Mouse (Mus musculus) ES-Bruce4 (cell line): ENCODE measurements at regions not wholly inside any gene's neighbourhood (a gene's known extent, or its start where the extent isn't known, plus 50 kb on each side); places are given as distances from the start of the nearest gene placed in this dataset.

Source experiments
- H3K27ac ChIP-seq: 2 replicates; pipeline ENCODE4 v1.5.1; 2012; ENCODE audit warnings: low read length, inconsistent platforms; ENCODE audit not compliant: insufficient read depth
- H3K27me3 ChIP-seq: 2 replicates; pipeline ENCODE4 v1.6.1; 2012; ENCODE audit warnings: mild to moderate bottlenecking, low read length, inconsistent platforms; ENCODE audit not compliant: control insufficient read depth, poor library complexity, insufficient read depth, severe bottlenecking
- H3K36me3 ChIP-seq: 2 replicates; pipeline ENCODE4 v1.6.1; 2012; ENCODE audit warnings: inconsistent platforms, mild to moderate bottlenecking, low read length, moderate library complexity; ENCODE audit not compliant: control insufficient read depth, poor library complexity, insufficient read depth, severe bottlenecking
- H3K4me1 ChIP-seq: one replicate; pipeline ENCODE4 v1.8.1; 2011; ENCODE audit warnings: low read length; ENCODE audit not compliant: control insufficient read depth, insufficient read depth
- H3K4me3 ChIP-seq: 2 replicates; pipeline ENCODE4 v1.5.1; 2011; ENCODE audit warnings: low read depth, mild to moderate bottlenecking, low read length
- H3K9ac ChIP-seq: 2 replicates; pipeline ENCODE4 v1.6.1; 2012; ENCODE audit warnings: low read depth, mild to moderate bottlenecking, inconsistent platforms; ENCODE audit not compliant: poor library complexity, severe bottlenecking
- H3K9me3 ChIP-seq: replicated peaks from 2 replicates; pipeline ENCODE4 v1.6.1; 2012; ENCODE audit warnings: mild to moderate bottlenecking, low read length, inconsistent platforms; ENCODE audit not compliant: control insufficient read depth, poor library complexity, insufficient read depth, severe bottlenecking
- CTCF ChIP-seq: IDR thresholded peaks from one replicate; pipeline ENCODE4 v1.8.1; 2011; ENCODE audit warnings: low read depth, low read length
- EP300 ChIP-seq: IDR thresholded peaks from 2 replicates; pipeline ENCODE4 v1.6.1; 2011; ENCODE audit warnings: low read depth, low read length; ENCODE audit not compliant: insufficient read depth
- POLR2A ChIP-seq: IDR thresholded peaks from one replicate; pipeline ENCODE4 v1.8.1; 2011; ENCODE audit warnings: low read length; ENCODE audit not compliant: insufficient read depth

DNA sequence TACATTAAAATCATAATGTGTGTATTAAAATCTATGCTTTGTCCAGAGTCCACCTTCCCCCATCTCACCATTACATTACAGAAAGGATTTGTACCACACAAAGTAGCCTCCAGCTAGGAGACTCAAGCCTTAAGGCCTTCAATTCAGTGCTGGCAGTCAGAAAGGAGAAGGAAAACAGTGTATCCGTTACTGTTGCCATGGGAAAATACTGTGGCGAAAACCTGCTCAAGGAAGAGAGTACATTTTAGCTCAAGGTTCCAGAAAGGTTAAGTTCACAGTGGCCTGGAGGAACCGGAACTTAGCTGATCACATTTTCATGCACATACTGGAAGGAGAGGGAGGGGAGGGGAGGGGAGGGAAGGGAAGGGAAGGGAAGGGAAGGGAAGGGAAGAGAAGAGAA lies 231.8 kb upstream of the Irx5 start:
- H3K4me3 ChIP-seq, result no peak overlapping the region
- H3K27me3 ChIP-seq, result no peaks in the 10 kb centered on the region
- H3K36me3 ChIP-seq, result no peaks in the 10 kb centered on the region
- no peak overlapping the region for H3K9ac ChIP-seq
- no peaks in the 10 kb centered on the region for H3K4me1 ChIP-seq
- TF ChIP-seq EP300 (no peak), CTCF (no peak), POLR2A (no peak)
- H3K9me3 ChIP-seq, result no peaks in the 10 kb centered on the region
- peak overlapping the region; percentile 90 for H3K27ac ChIP-seq

DNA sequence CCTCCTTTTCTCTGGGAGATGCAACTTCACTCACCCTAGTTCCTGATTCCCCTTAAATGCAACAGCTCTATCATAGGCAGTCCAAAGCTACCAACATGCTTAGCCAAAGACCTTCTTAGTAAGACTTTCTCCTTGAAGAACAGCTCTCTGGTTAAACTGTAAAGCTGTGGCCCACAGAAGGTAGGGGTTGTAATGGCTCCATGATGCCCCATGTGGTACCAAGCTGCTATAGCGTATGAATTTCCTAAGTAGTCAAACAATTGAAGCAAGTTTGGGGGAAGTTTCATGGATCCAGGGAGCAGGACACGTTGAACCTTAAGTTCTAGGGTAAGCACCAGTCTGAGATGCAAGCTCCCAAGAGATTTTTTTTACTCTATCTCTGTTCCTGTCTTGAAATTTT lies 236.1 kb upstream of the Irx5 start:
- H3K9ac ChIP-seq, result no peak overlapping the region
- no peaks in the 10 kb centered on the region for H3K36me3 ChIP-seq
- TF ChIP-seq CTCF (no peak), POLR2A (no peak), EP300 (no peak)
- no peak overlapping the region for H3K4me3 ChIP-seq
- H3K27ac ChIP-seq, result no peak overlapping the region
- H3K4me1 ChIP-seq, result no peaks in the 10 kb centered on the region
- H3K9me3 ChIP-seq, result no peaks in the 10 kb centered on the region
- no peaks in the 10 kb centered on the region for H3K27me3 ChIP-seq

DNA sequence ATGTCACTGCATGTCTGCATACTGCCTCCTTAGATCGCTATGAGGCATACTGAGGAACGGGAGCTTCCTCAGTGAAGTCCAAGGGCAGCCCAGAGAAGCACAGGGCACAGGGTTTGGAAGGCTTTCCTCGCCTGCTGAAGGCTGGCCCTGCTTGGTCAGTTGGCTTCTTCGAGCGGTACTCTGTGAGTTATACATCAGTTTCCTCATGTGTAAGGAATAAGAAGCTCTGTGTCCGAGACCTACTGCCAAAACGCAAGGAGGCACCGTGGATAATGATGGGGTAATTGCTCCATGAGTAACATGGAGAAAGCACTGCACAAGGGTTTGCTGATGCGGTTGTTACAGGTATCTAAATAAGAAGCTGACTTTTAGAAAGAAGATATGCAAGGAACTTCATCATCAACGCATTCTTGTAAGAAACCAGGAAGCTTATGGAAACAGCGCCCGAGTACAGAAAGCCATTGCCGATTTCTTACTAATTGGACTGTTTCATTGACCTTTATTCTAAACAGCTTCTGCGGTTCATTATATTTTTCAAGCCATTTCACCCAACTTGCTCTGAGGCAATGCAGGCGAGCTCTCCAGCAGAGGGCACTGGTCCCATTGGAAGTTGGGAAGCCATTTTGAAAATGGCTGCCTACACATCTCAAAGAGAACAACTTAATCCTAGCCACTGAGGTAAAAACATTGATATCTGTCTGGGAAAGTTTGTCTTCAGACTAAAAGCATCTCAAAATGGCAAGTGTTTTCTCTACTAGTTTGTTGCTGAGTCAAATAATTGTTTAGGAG lies 241.8 kb upstream of the Irx5 start:
- TF ChIP-seq EP300 (no peak), POLR2A (no peak), CTCF (peak; percentile 39)
- Histone ChIP-seq H3K36me3 (no peaks in the 10 kb centered on the region), H3K27ac (no peak overlapping the region), H3K9ac (no peak overlapping the region), H3K27me3 (no peaks in the 10 kb centered on the region), H3K4me3 (no peak overlapping the region), H3K4me1 (peaks cover 2% of the 10 kb centered on the region), H3K9me3 (no peaks in the 10 kb centered on the region)

DNA sequence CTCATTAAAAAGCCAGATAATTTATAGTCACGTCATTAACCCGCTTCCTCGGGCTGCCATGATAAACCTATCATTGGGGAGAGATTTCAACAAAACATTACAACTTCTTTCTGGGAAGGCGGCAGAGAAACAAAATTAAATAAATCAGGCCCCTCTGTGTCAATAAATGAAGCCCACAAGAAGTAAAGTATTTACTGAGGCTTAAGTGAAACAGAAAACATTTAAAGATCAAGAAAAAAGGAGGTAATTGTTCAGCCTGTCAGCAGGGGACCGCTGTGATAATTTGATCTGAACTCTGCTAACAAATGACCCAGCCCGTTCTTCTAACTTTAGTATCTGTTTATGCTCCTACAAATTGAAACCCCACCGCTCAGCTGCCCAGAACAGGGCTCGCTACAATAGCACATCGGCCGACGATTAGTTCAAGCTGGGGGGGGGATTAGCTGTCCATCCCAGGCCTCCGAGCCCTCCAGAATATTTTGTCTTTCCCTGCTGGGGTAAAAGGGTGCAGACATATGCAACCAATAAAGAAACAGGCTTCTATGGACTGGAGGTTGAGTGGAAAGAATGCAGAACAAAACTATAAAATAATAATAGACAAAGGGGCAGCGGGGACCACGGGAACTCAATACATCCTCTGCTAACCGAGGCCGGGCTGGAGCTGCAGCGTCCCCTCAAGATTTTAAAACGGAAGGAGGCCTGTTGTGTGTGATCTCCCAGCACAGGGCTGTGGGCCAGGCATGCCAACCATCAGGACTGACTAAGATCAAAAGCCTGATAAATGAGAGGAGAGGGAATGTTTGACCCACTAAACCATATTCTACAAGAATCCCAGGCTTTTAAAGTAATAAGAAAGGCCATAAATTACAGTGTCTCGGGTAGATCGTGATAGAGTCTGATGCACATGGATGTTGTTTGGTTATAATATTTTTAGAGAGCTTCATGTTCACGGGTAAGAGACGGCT lies 242.8 kb upstream of the Irx5 start:
- Histone ChIP-seq H3K27ac (no peak overlapping the region), H3K4me1 (peaks cover 2% of the 10 kb centered on the region), H3K27me3 (no peaks in the 10 kb centered on the region), H3K36me3 (no peaks in the 10 kb centered on the region), H3K9me3 (no peaks in the 10 kb centered on the region), H3K4me3 (no peak overlapping the region), H3K9ac (no peak overlapping the region)
- no peak for TF ChIP-seq CTCF
- no peak for TF ChIP-seq POLR2A
- no peak for TF ChIP-seq EP300

DNA sequence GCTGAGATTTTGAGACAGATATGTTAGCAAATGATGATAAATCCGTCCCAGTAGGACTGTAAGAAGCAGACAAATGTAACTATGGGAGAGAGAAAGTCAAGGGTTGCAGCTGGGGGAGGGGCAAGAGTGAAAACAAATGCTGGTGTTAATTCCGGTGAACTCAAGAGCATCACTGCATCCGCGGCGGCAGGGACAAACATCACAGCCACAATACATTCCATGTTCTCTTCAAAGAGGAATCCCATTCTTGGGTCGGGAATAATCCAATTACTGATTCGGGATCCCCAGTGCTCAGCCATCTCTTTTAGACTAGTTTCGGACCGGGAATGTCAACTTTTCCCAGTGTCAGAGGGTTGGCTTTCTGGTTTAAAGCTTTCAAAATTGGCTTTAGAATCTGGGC lies 243.5 kb upstream of the Irx5 start:
- no peak overlapping the region for H3K9ac ChIP-seq
- H3K4me1 ChIP-seq, result peaks cover 2% of the 10 kb centered on the region
- H3K27ac ChIP-seq, result no peak overlapping the region
- H3K36me3 ChIP-seq, result no peaks in the 10 kb centered on the region
- TF ChIP-seq EP300 (no peak), CTCF (no peak), POLR2A (no peak)
- H3K4me3 ChIP-seq, result no peak overlapping the region
- no peaks in the 10 kb centered on the region for H3K9me3 ChIP-seq
- no peaks in the 10 kb centered on the region for H3K27me3 ChIP-seq

DNA sequence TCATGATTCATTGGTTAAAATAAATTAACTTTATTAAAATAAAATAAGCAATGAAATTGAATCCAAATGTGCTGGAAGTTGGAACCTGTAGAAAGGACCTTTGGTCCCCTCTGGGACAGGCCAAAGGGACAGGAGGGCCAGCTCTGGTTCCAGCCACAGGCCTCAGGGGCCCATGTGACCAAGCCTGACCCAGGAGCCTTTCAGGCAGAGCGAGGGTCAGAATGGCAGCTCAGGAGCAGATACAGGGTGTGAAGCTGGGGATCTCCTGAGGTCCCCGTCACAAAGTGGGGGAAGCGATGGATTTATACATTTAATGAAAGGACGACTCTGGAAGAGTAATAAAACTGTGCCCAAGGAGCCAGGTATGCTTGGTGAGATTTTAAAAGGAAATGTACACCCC lies 244.0 kb upstream of the Irx5 start:
- Histone ChIP-seq H3K4me1 (peaks cover 2% of the 10 kb centered on the region), H3K4me3 (no peak overlapping the region), H3K9ac (no peak overlapping the region), H3K27me3 (no peaks in the 10 kb centered on the region), H3K27ac (no peak overlapping the region), H3K36me3 (no peaks in the 10 kb centered on the region), H3K9me3 (no peaks in the 10 kb centered on the region)
- TF ChIP-seq POLR2A, result no peak
- no peak for TF ChIP-seq EP300
- no peak for TF ChIP-seq CTCF
